Mouse (Mus musculus) C2C12 (cell line): ENCODE data around the gene B3gnt6.

Experiments
- CEBPB ChIP-seq: IDR thresholded peaks from one replicate; pipeline ENCODE4 v1.6.1; 2011; ENCODE audit warnings: low read depth, mild to moderate bottlenecking, control low read depth, moderate library complexity
- CTCF ChIP-seq: IDR thresholded peaks from one replicate; pipeline ENCODE4 v1.5.1; 2011; ENCODE audit not compliant: control insufficient read depth, insufficient read depth, insufficient read length
- FOSL1 ChIP-seq: IDR thresholded peaks from one replicate; pipeline ENCODE4 v1.8.0; 2011; ENCODE audit warnings: mild to moderate bottlenecking, low read length; ENCODE audit not compliant: poor library complexity, insufficient read depth, severe bottlenecking
- MAX ChIP-seq: IDR thresholded peaks from one replicate; pipeline ENCODE4 v1.6.1; 2011; ENCODE audit warnings: mild to moderate bottlenecking, control low read depth
- MYOD1 ChIP-seq: IDR thresholded peaks from one replicate; pipeline ENCODE4 v1.6.1; 2011; ENCODE audit warnings: low read depth; ENCODE audit not compliant: control insufficient read depth, insufficient read length
- MYOG ChIP-seq: IDR thresholded peaks from one replicate; pipeline ENCODE4 v1.6.1; 2011; ENCODE audit not compliant: control insufficient read depth, insufficient read length; ENCODE audit errors: extremely low read depth
- USF1 ChIP-seq: IDR thresholded peaks from one replicate; pipeline ENCODE4 v1.6.1; 2011; ENCODE audit warnings: low read depth, mild to moderate bottlenecking, control low read depth, moderate library complexity

DNA sequence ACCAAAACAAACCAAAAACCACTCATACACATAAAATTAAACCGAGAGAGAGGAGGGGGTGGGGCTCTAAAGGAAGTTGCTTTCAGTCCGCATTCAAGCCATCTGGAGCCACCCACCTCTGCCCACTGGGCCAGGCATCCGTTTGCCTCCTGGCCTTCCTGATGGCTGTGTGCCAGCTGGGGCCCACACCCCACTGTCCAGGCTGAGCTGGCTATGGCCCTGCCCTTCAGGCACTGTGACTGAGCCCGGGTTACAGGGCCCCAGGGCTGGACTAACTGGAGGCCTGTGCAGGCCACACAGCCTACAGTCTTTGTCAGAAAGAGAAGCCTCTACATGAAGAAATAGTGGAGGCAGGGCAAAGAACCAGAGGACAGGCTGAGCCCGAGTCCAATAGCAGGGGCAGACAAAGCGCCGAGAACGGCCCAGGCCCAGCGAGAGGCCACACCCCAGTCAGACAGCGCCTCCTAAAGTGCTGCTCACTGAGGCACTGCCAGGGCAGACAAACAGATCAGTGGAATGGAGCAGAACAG, 34.2 kb downstream of the B3gnt6 start:
- TF ChIP-seq USF1, result no peak
- TF ChIP-seq CTCF, result no peak
- no peak for TF ChIP-seq FOSL1
- TF ChIP-seq MYOG, result no peak
- TF ChIP-seq MYOD1, result no peak
- TF ChIP-seq CEBPB, result no peak
- TF ChIP-seq MAX, result no peak
